Mouse (Mus musculus): ENCODE results near the gene Il25.

- TF ChIP-seq CTCF (IDR thresholded peaks at IDR 0.05; ENCODE audit: low read depth), result no peak
- no peak for TF ChIP-seq EP300 (IDR thresholded peaks at IDR 0.05; ENCODE audit: low read depth)
Observed at GRCm38 (mm10) chr14:54960769-54961168, 28.3 kb downstream of the Il25 start.

All from liver, embryonic 14.5 days (tissue).